Mouse (Mus musculus) ES-CJ7 (cell line): ENCODE data around the gene Dusp5.

ENCODE experiments used
- DNase-seq: peaks from one replicate; pipeline ENCODE4 v3.0.0; 2011; ENCODE audit warnings: low read depth, low spot score

Dusp5 gene

GRCm38 (mm10) chr19:53517370-53518096 is 11.4 kb upstream of the Dusp5 start:
- DNase-seq, result no peak

GRCm38 (mm10) chr19:53519549-53519948 is 9.4 kb upstream of the Dusp5 start:
- DNase-seq, result no peak

DNA sequence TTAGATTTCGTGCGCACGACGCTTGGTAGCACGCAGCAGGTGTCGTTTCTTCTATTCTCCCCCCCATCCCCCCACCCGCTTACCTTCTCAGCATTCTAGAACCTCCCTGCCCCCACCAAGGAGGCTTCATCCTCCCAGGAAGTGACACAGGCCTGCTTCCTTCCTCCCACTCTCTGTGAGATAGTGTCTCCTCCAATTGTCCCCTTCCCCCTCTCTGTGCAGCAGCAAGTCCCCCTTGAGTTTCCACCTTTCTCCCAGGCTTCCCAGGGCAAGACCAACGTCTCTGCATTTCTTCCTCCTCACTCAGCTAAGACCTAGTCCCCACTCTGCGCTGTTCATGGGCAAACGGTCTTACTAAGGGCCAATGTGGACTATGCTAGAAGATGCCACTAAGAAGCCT is 8.9 kb upstream of the Dusp5 start:
- DNase-seq, result no peak

DNA sequence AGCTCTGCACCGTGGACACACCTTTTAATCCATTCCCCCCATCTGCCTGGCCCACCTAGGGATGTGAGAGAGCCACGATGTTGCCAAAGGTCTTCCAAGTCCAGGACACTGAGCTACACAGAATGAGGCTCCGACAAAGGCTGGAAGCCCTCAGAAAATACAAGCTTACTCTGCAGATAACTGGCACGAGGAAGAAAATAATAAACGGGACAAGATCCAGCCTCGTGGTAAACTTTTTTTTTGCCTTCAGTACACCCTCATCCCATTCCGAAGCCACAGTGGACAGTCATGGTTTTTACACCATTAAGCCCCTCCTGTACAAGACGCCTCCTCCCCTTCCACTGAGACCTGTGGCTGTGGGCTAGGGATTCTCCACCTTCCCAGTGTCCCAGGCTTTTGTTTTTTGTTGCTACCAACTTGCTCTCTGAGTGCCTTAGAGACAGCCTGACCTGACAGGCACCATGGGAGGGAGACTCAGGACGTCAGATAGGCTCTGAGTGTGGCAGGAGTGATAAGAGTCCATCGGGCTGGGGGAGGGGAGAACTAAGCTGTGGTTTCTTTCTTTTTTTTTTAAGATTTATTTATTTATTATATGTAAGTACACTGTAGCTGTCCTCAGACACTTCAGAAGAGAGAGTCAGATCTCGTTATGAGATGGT is 7.6 kb upstream of the Dusp5 start:
- DNase-seq, result no peak

- peak; percentile 19 for DNase-seq
These were observed 1.4 kb upstream of the Dusp5 start for GRCm38 (mm10) chr19:53527480-53527879.

DNA sequence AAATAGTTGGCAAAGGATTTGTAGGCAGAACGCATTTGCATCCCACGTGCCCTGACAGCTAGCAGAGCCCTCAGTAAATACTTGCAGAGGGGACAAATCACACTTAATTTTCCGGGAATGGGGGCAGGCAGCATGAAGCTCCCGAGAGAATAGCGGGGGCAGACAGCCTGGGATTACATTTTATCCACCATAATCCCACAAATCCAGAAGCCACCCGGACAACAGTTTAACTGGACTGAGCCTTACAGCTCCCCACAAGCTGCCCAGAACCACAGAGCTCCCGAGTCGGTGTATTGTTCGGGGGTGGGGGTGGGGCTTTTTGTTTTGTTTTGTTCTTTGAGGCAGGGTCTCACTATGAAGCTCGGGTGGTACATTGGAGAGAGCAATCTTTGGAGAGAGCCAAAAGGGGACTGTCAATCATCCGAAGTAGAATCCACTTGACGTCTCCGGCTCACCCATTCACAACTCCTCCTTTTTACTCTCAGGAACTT is 733 bp upstream of the Dusp5 start:
- peak; percentile 22 for DNase-seq

GRCm38 (mm10) chr19:53529455-53529704 is 471 bp downstream of the Dusp5 start:
- no peak for DNase-seq

- DNase-seq, result peak; percentile 56
These were observed 1.0 kb downstream of the Dusp5 start for GRCm38 (mm10) chr19:53529705-53530562.

GRCm38 (mm10) chr19:53531416-53531815 is 2.5 kb downstream of the Dusp5 start:
- no peak for DNase-seq

DNA sequence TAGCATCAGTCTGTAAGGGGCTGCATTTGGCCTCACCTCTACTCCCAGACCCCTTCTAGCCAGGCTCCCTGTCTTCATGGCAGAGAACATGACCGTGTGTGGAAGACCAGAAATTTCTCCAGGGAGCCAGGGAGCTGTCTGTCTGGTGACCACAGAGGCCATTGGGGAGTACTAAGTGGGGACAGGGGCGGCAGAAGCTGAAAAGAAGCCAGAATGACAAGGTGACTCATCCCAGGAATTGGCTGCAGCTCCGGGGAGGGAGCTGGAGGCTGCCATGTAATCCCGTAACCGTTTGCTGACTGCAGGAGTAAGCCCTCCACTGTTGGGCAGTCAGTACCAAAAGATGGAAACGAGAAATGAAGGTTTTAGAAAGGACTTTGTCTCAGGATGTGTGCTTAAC is 3.1 kb downstream of the Dusp5 start:
- no peak for DNase-seq

DNA sequence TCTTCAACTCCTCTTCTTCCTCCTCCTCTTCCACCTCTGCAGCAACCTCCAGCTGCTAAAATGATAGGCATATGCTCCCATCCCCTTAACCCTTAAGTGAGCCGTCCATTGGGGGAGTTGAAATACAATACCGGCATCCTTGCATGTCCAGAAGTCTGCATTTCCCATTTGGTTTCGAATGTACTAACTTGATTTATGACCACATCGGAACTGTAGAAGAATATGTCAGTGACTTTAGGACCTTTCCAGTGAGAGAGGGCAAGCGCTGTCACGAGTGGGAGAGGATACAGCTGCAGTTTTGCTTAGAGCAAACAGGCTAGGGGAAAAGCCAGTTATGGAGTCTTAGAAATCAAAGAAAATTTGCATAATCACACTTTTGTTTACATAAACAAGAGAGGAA is 3.8 kb downstream of the Dusp5 start:
- DNase-seq, result no peak

DNA sequence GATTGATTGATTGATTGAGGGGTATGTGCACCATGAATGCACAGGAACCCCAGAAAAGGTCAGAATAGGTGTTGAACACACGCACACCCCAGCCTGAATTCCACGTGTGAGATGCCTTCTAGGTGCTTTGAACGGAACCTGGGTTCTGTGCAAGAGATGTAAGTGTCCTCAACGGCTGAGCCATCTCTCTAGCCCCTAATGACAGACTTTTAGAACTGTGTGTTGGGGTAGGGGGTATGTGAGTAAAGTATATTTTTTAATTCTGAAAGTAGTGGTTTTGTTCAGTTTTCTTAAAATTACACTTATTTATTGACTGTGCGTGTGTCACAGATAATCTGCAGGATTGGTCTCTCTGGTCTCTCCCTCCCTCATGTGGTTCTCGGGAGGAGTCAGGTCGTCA is 4.3 kb downstream of the Dusp5 start:
- DNase-seq, result no peak

DNA sequence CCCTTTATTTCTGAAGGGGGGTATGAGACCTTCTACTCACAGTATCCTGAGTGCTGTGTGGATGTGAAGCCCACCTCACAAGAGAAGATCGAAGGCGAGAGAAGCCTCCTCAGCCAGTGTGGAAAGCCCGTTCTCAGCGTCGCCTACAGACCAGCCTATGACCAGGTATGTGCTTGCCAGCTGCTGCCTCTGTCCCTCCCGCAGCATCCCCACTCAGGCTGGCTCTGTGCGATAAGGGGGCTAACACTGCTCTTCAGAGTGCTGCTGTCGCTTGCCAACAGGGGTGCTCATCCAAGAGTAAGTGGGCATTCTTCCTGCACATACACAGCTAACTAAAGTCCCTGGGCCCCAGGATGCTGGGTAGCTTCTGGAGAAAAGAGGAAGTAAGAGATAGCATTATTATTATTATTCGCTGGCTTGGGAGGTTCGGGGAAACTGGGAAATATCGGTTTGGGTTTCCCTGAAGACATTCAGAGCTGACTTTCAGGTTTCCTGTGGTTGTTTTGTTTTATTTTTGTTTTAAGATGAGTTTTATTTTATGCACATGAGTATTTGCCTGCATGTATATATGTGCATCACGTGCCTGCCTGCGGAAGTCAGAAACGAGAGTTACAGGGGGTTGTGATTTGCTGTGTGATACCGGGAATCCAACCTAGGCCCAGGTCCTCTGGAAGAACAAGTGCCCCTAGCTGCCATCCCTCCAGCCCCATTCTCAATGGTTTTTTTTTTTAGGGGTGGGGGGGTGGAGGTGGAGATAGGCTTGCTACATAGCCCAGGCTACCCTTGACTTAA is 5.1 kb downstream of the Dusp5 start:
- no peak for DNase-seq

- DNase-seq, result no peak
These were observed 6.0 kb downstream of the Dusp5 start for GRCm38 (mm10) chr19:53534757-53535410.

- DNase-seq, result no peak
These were observed 6.5 kb downstream of the Dusp5 start for GRCm38 (mm10) chr19:53535421-53535820.

- DNase-seq, result no peak
These were observed 7.3 kb downstream of the Dusp5 start for GRCm38 (mm10) chr19:53536251-53536650.

DNA sequence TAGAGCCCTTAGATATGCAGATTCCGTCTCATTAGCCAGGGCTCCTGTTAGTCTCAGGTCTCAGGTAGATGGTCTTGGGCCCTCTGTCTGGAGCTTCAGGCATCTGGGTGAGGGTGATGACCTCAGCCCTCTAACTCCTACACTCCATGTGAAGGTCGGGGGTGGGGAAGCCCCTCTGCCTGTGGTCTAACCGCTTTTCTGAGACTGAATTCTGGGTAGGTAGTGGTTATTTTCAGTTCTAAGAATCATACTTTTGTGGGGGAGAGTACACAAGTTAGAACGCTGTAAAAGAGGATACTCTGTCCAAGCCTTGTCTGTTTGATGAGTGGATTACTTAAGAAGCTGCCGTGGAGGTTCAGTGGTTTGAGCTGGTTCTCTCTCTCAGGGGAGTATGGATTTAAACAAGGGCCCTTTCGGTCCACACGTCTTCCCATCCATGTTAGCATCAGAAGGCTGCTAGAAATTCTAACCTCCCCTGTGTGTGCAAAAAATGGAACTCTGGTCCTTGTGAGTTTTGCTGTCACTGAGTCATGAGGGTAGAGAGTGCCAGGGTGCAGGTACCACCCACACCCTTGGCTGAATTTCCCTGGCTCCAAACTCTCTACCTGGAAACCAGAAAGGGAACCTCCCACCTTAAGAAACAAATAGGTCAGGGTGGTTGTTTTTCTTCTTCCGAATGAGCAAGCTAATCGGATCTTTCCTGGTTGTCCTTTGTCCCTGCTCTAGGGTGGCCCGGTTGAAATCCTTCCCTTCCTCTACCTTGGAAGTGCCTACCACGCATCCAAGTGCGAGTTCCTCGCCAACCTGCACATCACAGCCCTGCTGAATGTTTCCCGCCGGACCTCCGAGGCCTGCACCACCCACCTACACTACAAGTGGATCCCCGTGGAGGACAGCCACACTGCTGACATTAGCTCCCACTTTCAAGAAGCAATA is 8.1 kb downstream of the Dusp5 start:
- DNase-seq, result no peak

GRCm38 (mm10) chr19:53538024-53538423 is 9.1 kb downstream of the Dusp5 start:
- no peak for DNase-seq

- no peak for DNase-seq
These were observed 9.9 kb downstream of the Dusp5 start for GRCm38 (mm10) chr19:53538796-53539195.

DNA sequence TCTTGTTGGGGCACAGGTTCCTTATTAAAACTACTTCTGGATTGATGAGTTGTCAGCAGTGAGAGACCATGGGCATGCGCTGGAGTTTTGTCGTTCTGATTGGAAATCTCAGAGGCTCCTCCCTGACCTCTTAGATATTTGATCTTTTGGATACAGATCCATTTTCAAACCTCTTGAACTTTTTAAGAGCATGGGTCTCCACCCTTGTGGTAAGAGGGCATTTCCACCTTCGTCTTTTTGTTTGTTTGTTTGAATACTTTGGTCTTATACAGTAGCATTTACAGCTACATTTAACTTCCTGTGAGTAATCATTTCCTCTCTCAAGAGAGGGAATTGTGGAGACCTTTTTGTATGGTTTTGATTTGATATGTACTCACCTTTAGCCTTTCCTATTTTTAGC is 10.4 kb downstream of the Dusp5 start:
- no peak for DNase-seq
